Mouse (Mus musculus) heart, postnatal 0 days (tissue): ENCODE measurements around the gene Psma1. TPM values are rescaled to one million over a fixed set of nuclear protein-coding genes. Genes with fewer than 3 reads are reported as not detected.

ENCODE experiments used
- ATAC-seq: fragments of 200-750 bp; cut with Nextera tagmentation; 2 replicates; pipeline ENCODE4 v1.8.0; 2017; ENCODE audit warnings: low read depth, moderate number of reproducible peaks, moderate library complexity; ENCODE audit not compliant: insufficient read depth
- DNase-seq: peaks from one replicate; pipeline ENCODE4 v3.0.0-alpha.2; 2016; ENCODE audit warnings: low spot score
- H3K27ac ChIP-seq: fragments of 300-500 bp; sonication (generic); 2 replicates; pipeline ENCODE4 v1.5.1; 2014; ENCODE audit warnings: low read depth, mild to moderate bottlenecking
- H3K27me3 ChIP-seq: fragments of 300-500 bp; sonication (generic); 2 replicates; pipeline ENCODE4 v1.6.1; 2014; ENCODE audit warnings: low read length, mixed read lengths; ENCODE audit not compliant: control insufficient read depth, insufficient read depth
- H3K36me3 ChIP-seq: fragments of 300-500 bp; sonication (generic); replicated peaks from 2 replicates; pipeline ENCODE4 v1.6.1; 2014; ENCODE audit warnings: low read length, mixed read lengths; ENCODE audit not compliant: control insufficient read depth, insufficient read depth
- H3K4me1 ChIP-seq: fragments of 300-500 bp; sonication (generic); 2 replicates; pipeline ENCODE4 v1.6.1; 2014; ENCODE audit warnings: antibody characterized with exemption; ENCODE audit not compliant: control insufficient read depth, insufficient read depth
- H3K4me2 ChIP-seq: fragments of 300-500 bp; sonication (generic); 2 replicates; pipeline ENCODE4 v1.6.1; 2014; ENCODE audit warnings: low read depth, mild to moderate bottlenecking, low read length, moderate library complexity
- H3K4me3 ChIP-seq: fragments of 300-500 bp; sonication (generic); 2 replicates; pipeline ENCODE4 v1.5.1; 2014; ENCODE audit warnings: low read depth, low read length
- H3K9ac ChIP-seq: fragments of 300-500 bp; sonication (generic); replicated peaks from 2 replicates; pipeline ENCODE4 v1.6.1; 2014; ENCODE audit warnings: low read depth, low read length, mixed read lengths
- H3K9me3 ChIP-seq: fragments of 300-500 bp; sonication (generic); replicated peaks from 2 replicates; pipeline ENCODE4 v1.6.1; 2016; ENCODE audit warnings: low read length; ENCODE audit not compliant: control insufficient read depth
- CTCF ChIP-seq: IDR thresholded peaks from 2 replicates; pipeline ENCODE4 v1.5.1; 2016; ENCODE audit warnings: antibody characterized with exemption, control low read depth, low read depth
- EP300 ChIP-seq: IDR thresholded peaks from 2 replicates; pipeline ENCODE4 v1.6.1; 2016; ENCODE audit warnings: antibody characterized with exemption, low read depth
- WGBS: fragments of 180-500 bp; shearing (Covaris S2); extraction: QIAGEN DNeasy Blood & Tissue Kit; methylation state at CpG from one replicate; pipeline ENCODE4 v1.1.7; 2014; 5-methylcytosine and 5-hydroxymethylcytosine counted together
- polyA plus RNA-seq: library from polyadenylated mRNA; unstranded; fragments of >200 nt; fragmentation: Nextera tagmentation; extraction: Ambion mirVana; gene quantifications from 2 replicates; pipeline ENCODE4 v1.2.1, GENCODE M21; 2015
- total RNA-seq: library from RNA; depleted of rRNA; stranded (reverse); fragments of >200 nt; gene quantifications from 2 replicates; pipeline ENCODE4 v1.2.3, GENCODE M21; 2014; ENCODE audit warnings: low replicate concordance

Gene Psma1
- total and polyA plus RNA-seq, 2 experiments from 2014 or later: 196 to 304 TPM

- ATAC-seq (peak; percentile 36; the same call in 1 of the 2 replicates), DNase-seq (peak; percentile 61)
- WGBS: 25% methylated on average over 5 of the region's 5 CpGs
- no peaks in the 10 kb centered on the region for H3K27me3 ChIP-seq
- H3K9me3 ChIP-seq: no peaks in the 10 kb centered on the region
- H3K9ac ChIP-seq: no peak overlapping the region; the same call in 1 of the 2 replicates
- peak overlapping the region; percentile 17; the same call in 1 of the 2 replicates for H3K4me2 ChIP-seq
- no peak for TF ChIP-seq CTCF
- no peaks in the 10 kb centered on the region for H3K36me3 ChIP-seq
- H3K27ac ChIP-seq: peak overlapping the region; percentile 80
- peaks cover 9% of the 10 kb centered on the region for H3K4me1 ChIP-seq
- no peak overlapping the region for H3K4me3 ChIP-seq
These were observed 41.5 kb upstream of the Psma1 start for GRCm38 (mm10) chr7:114317389-114317792.

GRCm38 (mm10) chr7:114316361-114316871, 40.5 kb upstream of the Psma1 start:
- Histone ChIP-seq H3K4me2 (no peak overlapping the region), H3K4me1 (peaks cover 10% of the 10 kb centered on the region), H3K9me3 (no peaks in the 10 kb centered on the region), H3K4me3 (no peak overlapping the region), H3K27ac (peak overlapping the region; percentile 80), H3K9ac (no peak overlapping the region), H3K27me3 (no peaks in the 10 kb centered on the region), H3K36me3 (no peaks in the 10 kb centered on the region)
- ATAC-seq (no peak), DNase-seq (no peak)
- 59% methylated on average over 5 of the region's 5 CpGs for WGBS
- TF ChIP-seq CTCF (no peak), EP300 (no peak)

- Histone ChIP-seq H3K27ac (no peak overlapping the region), H3K9ac (no peak overlapping the region), H3K36me3 (no peaks in the 10 kb centered on the region), H3K4me1 (peaks cover 10% of the 10 kb centered on the region), H3K4me3 (no peak overlapping the region), H3K9me3 (no peaks in the 10 kb centered on the region), H3K27me3 (no peaks in the 10 kb centered on the region), H3K4me2 (peak overlapping the region; percentile 4; the same call in 1 of the 2 replicates)
- DNase-seq (no peak), ATAC-seq (peak; percentile 79)
- WGBS: 25% methylated on average over 5 of the region's 5 CpGs
- TF ChIP-seq CTCF: no peak
- no peak for TF ChIP-seq EP300
These were observed 35.3 kb upstream of the Psma1 start for GRCm38 (mm10) chr7:114311209-114311608.

GRCm38 (mm10) chr7:114309020-114309419, 33.1 kb upstream of the Psma1 start:
- H3K27ac ChIP-seq: no peak overlapping the region
- no peak for DNase-seq
- H3K4me2 ChIP-seq: no peak overlapping the region
- H3K4me1 ChIP-seq: peaks cover 9% of the 10 kb centered on the region
- no peak overlapping the region for H3K4me3 ChIP-seq
- no peaks in the 10 kb centered on the region for H3K36me3 ChIP-seq
- H3K27me3 ChIP-seq: no peaks in the 10 kb centered on the region
- H3K9ac ChIP-seq: no peak overlapping the region
- H3K9me3 ChIP-seq: no peaks in the 10 kb centered on the region
- WGBS: 40% methylated on average over 4 of the region's 4 CpGs
- no peak for ATAC-seq
- no peak for TF ChIP-seq CTCF
- no peak for TF ChIP-seq EP300

GRCm38 (mm10) chr7:114301293-114301782, 25.4 kb upstream of the Psma1 start:
- TF ChIP-seq CTCF (no peak), EP300 (no peak)
- Histone ChIP-seq H3K36me3 (no peaks in the 10 kb centered on the region), H3K4me2 (no peak overlapping the region), H3K4me1 (no peaks in the 10 kb centered on the region), H3K9ac (no peak overlapping the region), H3K27me3 (no peaks in the 10 kb centered on the region), H3K9me3 (no peaks in the 10 kb centered on the region), H3K4me3 (no peak overlapping the region), H3K27ac (no peak overlapping the region)
- no peak for DNase-seq
- WGBS: 14% methylated on average over 4 of the region's 4 CpGs
- no peak for ATAC-seq

GRCm38 (mm10) chr7:114300782-114301181, 24.9 kb upstream of the Psma1 start:
- Histone ChIP-seq H3K9me3 (no peaks in the 10 kb centered on the region), H3K4me2 (no peak overlapping the region), H3K9ac (no peak overlapping the region), H3K27me3 (no peaks in the 10 kb centered on the region), H3K4me1 (no peaks in the 10 kb centered on the region), H3K36me3 (no peaks in the 10 kb centered on the region), H3K27ac (no peak overlapping the region), H3K4me3 (no peak overlapping the region)
- ATAC-seq: no peak
- no peak for TF ChIP-seq EP300
- WGBS: 85% methylated on average over 2 of the region's 2 CpGs
- DNase-seq: no peak
